Mouse (Mus musculus) G1E-ER4 (cell line): ENCODE measurements around the gene Phactr1. TPM values are rescaled to one million over a fixed set of nuclear protein-coding genes. Genes with fewer than 3 reads are reported as not detected.
A peak's percentile ranks its signal among the peaks of the same experiment; 100 is the strongest.

ENCODE experiments used
- GATA1 ChIP-seq: IDR thresholded peaks from one replicate; pipeline ENCODE4 v1.8.0; 2012; ENCODE audit warnings: low read length, inconsistent platforms
- polyA plus RNA-seq: library from polyadenylated mRNA; stranded (reverse); fragments of >175 nt; gene quantifications from 2 replicates; pipeline ENCODE4 v1.2.3, GENCODE M21; 2012

Gene Phactr1
- polyA plus RNA-seq, 1 experiment, result not detected

GRCm38 (mm10) chr13:43176676-43177075 lies 496.3 kb downstream of the Phactr1 start:
- TF ChIP-seq GATA1, result no peak

- TF ChIP-seq GATA1, result no peak
These were observed 496.9 kb downstream of the Phactr1 start for GRCm38 (mm10) chr13:43177317-43177716.

DNA sequence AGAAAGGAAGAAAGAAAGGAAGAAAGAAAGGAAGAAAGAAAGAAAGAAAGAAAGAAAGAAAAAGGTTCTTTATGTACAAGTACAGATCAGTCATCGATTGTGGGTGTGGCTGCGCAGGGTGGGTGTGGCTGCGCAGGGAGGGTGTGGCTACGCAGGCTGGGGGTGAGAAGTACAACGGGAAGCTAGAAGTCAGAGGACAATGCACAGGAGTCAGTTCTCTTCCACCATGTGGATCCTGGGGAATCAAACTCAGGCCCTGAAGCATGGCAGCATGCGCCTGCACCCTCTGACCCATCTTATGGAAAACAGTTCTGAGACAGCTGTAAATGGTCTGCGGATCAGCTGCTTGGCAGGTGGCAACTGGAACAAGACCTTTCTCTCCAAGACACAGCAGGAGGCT lies 500.7 kb downstream of the Phactr1 start:
- no peak for TF ChIP-seq GATA1

- peak; percentile 59 for TF ChIP-seq GATA1
These were observed 502.2 kb downstream of the Phactr1 start for GRCm38 (mm10) chr13:43182465-43183201.

DNA sequence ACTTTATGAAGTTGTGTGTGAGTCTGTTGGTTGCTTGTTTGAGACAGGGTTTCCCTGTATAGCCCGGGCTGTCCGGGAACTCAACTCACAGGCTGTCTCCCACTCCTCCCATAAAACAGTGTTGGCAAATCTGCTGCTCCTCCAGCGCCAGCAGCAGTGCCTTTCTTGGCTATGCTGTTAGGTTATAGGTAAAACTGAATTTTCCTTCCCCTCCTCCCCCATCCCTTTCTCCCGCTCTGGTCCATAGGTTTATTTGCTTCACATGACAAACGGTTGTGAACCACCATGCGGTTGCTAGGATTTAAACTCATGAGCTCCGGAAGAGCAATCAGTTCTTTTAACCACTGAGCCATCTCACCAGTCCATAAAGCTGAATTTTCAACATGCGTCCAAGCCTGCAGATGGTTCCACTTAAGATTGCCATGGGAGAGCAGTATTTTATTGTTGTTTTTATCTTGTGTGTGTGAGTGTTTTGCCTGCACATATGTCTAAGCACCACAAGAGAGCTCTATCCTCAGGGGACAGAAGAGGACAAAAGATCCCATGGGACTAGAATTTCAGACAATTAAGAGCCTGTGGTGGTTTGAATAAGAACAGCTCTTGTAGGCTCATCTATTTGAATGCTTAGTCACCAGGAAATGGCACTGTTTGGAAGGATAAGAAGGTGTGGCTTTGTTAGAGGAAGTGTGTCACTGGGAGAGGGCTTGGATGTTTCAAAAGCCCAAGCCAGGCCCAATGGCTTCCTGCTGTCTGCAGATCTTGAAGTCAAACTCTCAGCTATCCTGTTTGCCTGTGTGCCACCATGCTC lies 503.0 kb downstream of the Phactr1 start:
- no peak for TF ChIP-seq GATA1

- TF ChIP-seq GATA1, result no peak
These were observed 507.3 kb downstream of the Phactr1 start for GRCm38 (mm10) chr13:43187736-43188135.
